Mouse (Mus musculus) granulocyte monocyte progenitor cell, adult 5-6 weeks (primary cell): Measurements from ENCODE around the gene Gm10271. TPM values are rescaled to one million over a fixed set of nuclear protein-coding genes. Genes with fewer than 3 reads are reported as not detected.

Experiments used
- ATAC-seq: replicated peaks from 2 replicates; pipeline ENCODE4 v1.8.0; 2016; ENCODE audit warnings: mild to moderate bottlenecking, moderate TSS enrichment, inconsistent platforms; ENCODE audit not compliant: poor library complexity, severe bottlenecking
- total RNA-seq, 2 experiments: library from RNA; stranded (forward) in 1 of 2; stranded (reverse) in 1 of 2; fragments of 200-712, 200-1000 nt in 1 of 2; fragments of >200 nt in 1 of 2; fragmentation: Nextera tagmentation in 1 of 2; gene quantifications; 2 replicates each; pipeline ENCODE4 v1.2.3; 2014 to 2017

The Gm10271 gene
- total RNA-seq, 2 experiments from 2014 or later = not detected

DNA sequence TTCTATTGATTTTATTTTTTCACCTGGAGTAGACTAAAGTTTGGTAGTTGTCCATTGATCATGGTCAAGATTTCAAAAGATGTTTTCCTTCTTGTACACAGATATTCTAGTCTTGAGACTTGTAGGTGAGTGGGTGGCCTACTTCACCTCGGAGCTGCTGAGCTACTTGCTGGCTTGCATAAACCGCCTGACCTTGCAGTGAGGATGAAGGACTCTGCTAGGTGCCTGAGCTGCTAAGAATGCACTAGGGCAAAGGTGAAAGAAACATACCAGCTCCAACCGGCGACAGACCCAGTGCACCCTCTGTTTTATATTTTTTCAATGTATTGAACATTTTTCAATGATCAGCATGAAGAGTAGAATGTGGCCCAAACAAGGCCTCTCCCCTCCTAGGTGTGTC lies 7.9 kb upstream of the Gm10271 start:
- no peak for ATAC-seq

DNA sequence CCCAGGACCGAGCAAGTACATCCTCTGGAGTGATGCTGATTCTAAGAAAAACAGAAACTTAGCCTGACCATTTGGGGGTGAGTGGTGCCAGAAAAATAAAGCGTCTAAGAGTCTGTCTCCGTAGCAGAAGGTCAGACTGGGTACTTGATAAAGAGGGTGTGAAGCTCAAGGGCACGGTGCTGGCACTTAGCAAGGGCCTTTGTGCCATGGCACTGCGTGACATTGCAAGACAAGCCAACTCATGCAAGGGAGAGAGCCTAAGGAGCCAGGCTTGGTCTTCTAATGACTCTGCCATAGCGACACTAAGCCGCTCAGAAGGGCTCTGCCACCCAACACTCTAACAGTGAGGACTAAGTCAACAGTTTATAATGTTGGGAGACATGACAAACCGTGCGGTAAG lies 6.4 kb upstream of the Gm10271 start:
- ATAC-seq = no peak

DNA sequence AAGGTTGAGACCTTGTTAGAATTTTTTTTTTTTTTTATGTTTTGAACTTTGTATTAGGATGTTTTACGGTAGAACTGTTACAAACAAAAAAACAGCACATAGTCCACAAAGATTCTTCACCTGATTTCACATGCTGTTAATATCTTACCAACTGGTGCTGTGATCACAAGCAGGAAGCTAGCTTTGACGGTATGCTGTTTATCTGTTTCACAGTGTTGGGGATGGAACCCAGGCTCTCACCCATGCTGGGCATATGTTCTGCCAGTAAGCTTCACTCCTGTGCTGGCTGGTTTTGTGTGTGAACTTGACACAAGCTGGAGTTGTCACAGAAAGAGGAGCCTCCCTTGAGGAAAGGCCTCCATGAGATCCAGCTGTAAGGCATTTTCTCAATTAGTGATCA lies 5.4 kb upstream of the Gm10271 start:
- no peak for ATAC-seq

DNA sequence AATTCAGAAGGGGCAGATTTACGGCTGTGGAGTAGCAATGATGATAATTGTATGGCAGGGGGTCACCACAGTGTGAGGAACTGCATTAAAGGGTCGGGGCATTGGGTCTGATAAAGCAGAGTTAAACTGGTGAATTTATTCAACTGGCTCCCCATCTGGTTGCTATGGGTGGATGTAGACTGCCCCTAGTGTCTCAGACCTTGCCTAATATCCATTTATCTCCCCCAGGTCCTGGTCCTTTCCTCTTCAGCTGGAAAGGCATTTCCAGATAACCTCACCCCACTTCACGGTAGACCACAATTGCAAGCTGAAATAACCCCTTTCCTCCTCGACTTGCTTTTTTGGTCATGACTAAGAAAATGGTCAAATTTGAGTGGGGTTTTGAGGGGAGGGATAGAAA lies 5.0 kb upstream of the Gm10271 start:
- no peak for ATAC-seq

DNA sequence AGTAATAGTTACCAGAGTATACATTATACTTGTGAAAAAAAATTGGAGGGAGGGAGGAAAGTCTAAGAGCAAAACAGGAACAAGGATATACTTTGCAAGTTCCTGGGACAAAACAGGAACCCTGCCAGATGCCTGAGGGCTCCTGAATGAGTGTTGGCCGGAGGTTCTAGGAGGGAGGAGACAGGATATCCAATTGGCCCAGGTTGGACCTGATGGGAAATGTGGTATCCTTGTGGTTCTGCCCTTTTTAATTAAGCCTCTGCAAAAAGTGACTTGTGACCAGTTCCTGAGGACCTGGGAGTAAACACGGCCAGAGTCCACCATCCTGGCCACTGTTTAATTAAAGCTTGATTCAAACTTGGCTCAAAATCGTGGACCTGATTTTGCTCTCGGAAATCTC lies 3.7 kb downstream of the Gm10271 start:
- ATAC-seq = peak; percentile 52

DNA sequence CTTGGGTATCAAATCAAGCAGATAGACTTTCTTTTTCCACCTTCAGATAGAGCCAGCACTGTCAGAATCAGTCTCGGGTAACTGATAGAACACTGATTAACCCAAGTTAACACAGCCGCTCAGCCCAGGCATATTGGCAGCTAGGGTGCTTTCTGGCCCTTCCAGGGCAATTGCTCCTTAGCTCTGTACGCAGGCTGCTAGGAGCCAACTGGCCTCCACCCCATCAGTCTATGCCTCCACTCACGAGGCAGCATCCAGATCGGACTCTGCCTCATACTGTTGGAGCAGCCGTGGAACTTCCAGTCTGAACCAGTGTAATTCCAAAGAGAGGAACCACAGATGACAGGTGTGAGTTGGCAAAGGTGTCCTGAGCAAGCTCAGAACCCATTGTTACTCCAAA lies 6.3 kb downstream of the Gm10271 start:
- ATAC-seq = no peak

DNA sequence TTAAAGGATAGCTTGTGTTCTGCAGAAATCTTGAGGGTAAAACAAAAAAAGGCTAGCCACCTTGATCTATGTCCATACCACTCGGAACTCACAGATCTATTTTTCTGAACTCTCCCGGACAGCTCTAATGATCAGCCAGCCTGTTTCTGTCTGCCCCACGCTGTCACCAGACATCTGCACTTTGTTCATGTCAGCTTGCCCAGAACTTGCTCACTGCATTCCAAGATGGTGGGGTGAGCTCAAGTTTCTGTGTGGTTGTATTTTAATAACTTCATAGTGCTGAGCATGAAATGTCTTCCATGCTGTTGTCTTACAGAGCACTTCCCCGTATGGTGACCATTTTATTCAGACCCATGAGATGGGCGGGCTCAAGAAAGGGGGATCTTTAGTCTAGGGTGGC lies 7.1 kb downstream of the Gm10271 start:
- ATAC-seq = no peak

DNA sequence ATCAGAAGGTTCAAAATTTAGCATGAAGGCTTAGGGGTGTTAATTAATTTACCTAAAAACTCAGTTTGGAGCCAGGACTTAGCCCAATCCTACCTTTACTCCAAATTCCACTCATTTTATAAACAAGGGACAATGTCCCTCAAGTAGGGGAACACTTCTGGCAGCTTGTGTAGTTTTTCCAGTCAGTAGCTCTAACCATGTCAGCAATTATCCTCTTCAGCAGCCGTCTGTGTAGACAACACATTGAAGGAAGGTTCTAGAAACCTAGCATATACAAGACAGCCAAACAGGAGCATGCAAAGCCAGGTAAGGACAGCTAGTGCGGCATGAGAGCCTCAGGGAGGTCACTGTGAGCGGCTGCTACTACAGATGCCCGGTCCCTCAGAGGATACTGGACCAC lies 7.8 kb downstream of the Gm10271 start:
- ATAC-seq = no peak

DNA sequence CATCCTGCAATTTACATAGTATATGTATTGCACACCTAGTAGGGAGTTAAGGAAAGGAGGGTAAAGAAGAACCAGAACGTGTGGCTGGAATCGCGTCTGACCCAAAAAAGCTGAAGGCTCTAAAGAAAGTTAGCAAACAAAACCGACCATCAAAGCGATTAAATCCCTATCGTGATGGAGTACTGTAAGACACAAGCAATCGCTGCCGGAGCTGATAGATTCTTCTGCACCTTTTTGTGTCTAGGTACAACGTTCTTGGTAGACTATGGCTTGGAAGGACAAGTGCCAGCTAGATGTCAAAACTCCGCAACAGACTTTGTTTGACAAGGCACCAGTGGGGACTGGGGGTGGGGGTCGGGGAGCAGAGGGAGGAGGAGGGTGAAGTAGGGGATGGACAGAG lies 8.3 kb downstream of the Gm10271 start:
- ATAC-seq = no peak

DNA sequence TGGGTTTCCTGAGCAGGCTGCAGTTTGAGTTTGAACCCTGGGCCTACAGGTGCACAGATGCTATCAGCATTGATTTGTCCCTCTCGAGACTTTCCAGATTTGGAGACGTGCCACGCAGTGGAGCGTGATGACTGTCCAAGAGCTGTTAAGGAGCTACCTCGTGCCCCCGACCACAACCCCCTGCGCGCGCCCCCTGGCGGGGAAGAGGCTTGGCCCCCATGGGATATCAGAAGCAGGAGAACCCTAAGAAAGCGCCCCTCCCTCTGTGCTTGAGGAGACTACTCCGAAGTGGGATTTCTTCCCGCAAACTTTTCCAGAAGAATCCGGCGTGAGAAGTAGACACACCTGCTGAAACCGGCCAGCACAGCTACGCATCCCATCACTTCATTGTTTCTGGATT lies 9.6 kb downstream of the Gm10271 start:
- no peak for ATAC-seq

DNA sequence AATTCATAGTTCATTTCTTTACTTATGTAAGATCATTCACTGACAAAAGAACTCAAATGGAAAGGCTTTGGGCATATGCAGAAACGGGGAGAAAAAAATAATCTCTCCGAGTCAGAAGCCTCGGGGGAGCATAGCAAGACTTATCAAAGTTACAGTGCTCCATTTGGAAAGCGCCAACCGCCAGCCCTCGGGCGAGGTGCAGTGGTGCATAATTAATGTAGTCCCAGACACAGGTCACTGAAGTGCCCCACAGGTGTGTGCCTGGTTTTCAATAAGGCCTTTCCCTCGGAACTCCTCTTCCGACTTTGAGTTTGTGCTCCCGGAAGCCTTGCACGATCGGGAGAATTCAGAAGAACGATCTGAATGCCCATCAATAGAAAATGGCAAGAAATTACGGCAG lies 10.3 kb downstream of the Gm10271 start:
- no peak for ATAC-seq

DNA sequence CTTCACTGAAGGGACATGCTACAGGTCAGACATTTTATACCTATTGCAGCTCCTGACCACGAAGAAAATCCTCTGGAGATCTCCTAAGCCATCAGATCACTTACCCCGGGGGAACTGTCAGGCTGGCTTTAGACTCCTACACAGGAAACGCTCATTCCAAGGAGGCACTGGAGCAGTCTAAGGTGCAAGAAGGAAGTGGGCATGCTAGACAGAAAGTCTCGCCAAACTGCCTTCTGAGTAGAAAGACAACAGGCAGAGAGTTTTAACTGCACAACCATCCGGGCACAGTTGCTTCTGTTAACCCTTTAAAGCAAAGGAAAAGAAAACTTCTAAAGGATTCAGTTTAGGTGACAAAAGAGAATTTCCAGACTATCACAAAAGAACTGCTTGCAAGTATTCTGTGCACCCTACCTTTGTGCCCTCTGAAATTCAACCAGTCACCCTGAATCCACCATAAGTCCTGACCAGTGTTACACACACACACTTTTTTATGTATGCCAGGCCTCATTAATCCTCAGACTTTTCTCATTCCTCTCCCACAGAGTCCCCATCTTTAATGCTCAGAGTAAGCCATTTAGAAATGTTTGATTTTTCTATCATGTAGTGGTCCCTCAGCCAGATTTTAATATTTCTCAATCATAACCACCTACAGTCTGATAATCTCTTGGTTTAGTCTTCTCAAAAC lies 14.4 kb downstream of the Gm10271 start:
- ATAC-seq = no peak

DNA sequence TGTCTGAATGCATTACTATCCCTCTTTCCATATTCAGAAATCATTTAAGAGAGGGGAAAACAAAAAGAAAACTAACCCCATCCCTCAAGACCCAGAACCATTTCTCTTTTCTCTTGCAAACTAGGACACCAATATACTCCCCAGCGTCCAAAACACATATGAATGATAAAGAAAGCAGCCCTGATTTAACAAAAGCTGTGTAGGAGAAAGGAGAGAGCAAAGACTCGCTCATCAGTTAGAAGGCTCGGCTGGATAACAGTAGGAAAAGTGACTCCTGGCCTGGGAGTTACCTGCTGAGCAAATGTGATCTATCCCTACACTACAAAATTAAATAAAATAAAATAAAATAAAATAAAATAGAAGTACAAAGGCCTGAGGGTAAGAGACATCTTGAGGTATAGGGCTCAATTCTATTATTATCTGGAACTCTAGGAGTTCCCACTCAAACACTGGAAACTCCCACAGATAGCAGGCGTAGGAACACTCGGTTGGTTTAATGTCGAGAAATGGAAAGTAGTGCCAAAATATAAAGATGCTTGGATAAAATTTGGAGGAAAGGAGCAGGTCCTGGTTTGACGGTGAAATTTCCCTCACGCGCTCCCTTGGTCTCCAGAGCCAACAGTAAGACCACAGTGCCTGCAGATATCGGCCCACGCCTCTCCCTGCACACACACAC lies 15.8 kb downstream of the Gm10271 start:
- ATAC-seq = no peak

DNA sequence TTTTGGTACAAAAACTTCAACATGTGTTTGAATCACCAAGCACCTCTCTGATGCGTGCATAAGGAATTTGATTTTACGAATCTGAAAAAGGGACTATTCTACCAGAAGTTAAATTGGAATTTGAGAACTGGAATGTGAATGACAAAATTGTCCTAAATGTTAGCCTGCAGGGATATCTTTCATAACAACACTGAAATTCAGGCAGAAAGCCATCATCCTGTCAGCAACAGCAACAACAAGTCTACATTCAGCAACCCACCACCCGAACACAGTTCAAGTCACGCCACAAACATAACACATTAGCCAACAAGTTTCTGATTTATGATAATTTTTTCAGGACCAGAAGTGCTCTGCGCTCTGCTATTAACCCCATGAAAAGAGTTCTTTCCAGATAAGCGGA lies 17.2 kb downstream of the Gm10271 start:
- no peak for ATAC-seq

DNA sequence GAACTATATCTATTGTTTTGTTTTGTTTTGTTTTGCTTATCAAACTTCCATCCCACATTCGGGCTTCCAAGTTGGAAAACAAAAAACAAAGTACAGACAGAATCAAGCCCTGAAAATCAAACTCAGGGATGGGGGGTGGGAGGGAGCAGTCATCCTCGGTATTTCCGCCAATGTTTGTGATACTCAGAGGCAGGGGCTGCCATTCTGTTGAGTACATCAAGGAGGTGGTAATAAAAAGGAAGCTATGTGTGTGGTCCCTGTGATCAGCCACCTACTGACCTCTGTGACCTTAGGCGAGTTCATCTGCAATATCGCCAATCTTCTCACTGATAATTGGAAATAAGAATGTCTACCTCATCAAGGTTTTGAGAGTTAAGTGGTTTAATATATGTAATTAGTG lies 21.5 kb downstream of the Gm10271 start:
- 0 out of 2 replicates have a peak, but pooled peaks have one; percentile 24 for ATAC-seq

DNA sequence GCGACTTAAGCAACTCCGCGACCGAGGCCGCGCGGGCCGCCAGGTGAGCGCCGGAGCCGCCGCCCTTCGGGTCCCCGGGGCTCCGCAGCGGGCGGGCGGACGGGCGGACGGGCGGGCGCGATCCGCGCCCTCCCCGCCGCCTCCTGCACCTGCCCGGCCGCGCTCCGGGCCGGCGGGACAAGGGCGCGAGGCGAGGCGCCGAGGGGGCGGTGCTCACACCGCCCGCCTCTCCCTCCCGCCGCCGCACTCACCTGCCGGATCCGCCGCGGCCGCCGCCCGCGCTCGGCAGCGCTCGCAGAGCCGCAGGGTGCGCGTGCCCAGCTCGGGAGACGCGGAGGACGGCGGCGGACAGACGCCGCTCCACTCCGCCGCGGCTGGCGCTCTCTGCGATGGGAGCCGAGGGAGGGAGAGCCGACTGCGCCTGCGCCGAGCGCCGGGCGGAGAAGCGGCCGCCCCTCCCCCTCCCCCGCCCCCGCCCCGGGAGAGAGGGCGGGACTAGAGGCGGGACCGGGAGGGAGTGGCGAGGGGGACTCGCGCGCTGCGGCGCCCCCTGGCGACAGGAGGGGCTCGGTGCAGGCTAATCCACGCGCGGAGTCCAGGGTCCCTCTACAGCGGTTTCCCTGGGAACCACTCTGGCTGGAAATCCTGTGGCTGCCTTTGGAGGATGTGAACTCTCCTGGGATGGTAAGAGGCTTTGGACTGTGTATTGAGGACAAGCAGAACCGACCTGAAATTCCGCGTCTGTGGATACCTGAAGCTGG lies 22.2 kb downstream of the Gm10271 start, which contains the start of gene Rab3ip:
Gene Rab3ip, minus strand, starts transcription at position 761 of the 761 bp plus-strand sequence.
- ATAC-seq = peak; percentile 97

DNA sequence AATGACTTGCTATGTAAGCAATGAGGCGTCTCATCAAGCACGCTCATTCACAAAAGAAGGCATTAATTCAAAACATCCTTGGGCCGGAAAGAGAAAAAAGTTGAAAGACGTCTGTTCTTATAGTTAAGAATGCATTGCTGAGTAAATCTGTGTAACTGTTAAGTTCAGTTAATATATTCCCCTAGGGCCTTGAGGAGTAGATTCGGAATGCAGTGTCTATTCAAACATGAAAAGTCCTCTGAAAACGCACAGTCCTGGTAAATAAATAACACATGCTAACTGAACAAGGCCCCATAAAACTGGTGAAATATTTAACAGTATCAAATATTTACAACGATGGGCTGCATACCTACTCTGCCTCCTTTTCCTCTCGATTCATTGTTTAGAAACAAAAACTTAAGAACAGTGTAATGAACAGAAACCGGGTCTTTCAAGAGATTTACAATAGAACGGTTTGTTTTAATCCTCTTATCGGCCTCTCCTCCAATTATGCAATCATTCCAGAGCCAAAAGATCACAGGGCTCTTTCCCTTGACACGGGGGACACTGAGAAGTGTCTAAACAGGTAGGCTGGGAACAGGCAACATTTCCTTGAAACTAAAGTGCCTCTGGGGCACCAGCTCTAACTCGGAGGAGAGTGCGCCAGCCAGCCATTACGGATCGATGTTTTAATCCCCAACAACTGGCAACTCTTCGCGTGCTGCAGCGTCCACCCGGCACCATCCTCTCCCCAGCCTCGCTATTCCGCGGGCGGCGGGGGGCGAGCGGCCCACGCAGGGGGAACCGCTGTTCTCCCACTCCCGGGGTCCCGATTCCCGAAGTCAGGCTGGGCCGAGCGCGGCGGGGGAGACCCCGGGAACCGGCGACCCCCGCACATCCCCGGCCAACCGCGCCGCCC lies 23.0 kb downstream of the Gm10271 start:
- ATAC-seq = 0 out of 2 replicates have a peak, but pooled peaks have one; percentile 8

DNA sequence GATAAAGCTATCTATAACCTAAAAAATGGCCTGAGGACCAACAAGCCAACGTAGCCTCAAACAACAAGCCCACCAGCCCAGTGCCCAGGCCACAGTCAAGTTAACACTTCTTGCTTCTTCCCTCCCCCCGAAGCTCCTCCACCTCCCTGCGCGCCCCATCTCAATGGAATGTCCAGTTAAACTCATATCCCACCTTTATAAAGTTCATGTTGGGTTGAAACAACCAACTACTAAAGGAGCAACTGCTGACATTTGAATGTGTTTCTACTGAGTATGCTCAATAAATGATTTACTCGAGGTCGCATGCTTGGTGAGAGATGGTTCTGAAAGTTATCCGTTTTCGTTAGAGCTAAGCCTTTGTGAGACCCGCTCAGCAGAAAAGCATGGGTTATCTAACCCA lies 24.0 kb downstream of the Gm10271 start:
- no peak for ATAC-seq

DNA sequence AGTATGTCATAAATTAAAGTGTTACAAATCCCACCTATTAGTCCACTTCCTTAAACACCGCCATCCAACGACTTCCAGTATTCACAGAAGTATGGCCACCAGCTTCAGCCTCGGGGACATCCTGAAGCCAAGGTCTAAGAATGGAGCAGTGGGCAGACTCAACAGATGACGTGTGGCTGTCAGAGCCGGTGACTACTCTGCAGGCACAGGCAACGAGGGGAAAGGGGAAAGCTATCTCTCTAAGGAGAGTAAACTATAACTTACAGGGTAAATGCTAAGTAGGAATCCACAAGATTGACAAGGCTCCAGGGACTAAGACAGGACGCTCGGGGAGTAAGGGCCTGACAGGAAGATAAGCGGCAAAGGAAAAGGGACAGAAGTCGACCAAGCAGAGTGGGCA lies 27.5 kb downstream of the Gm10271 start:
- ATAC-seq = peak; percentile 27; the same call in 1 of the 2 replicates

DNA sequence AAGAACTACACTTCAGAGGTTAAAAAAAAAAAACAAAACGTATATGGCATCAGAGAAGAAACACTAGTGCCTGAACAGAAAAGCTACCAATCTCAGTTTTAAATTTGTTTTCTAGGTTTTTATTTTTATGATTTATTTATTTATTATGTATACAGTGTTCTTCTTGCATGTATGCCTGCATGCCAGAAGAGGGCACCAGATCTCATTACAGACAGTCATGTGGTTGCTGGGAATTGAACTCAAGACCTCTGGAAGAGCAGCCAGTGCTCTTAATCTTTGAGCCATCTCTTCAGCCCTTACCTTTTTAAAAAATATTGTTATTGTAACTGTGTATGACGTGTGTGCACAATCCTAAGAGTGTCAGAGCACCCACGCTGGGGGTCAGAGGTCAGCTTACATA lies 28.3 kb downstream of the Gm10271 start:
- ATAC-seq = no peak
